Comparison of ENCODE assay signal across 35 mouse cellular contexts in the genomic region with DNA sequence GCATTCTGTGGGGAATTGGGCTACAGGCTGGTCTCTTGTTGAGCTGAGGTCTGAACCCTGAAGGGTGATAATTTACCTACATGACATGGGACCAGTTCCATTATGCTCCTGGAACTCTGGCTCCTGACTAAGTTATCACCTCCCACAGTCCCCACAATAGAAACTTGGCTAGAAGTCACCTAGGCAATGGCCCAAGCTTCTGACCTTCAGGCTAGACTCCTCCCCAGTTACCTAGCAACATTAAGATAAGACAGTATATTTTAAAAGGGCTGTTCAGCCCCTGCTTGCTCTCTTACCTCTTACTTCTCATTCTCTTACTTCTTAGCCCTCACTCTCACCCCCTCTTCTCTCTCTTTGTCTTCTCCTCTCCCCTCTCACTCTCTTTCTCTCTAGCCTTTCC. TPM values are rescaled to one million over a fixed set of nuclear protein-coding genes. Genes with fewer than 3 reads are reported as not detected.
DNase-seq lines count a peak whose midpoint lies in the region; ATAC-seq and TF ChIP-seq lines count a peak whose summit lies in the region.
"Had no signal": no experiment of that assay in that cellular context is flagged by ENCODE, and none has a peak within 500 bp of the region (broad histone marks: within the 10 kb centered on the region; RNA-seq: fewer than 3 reads in every experiment).

No protein-coding gene starts in this region.

- no peak overlapping the region for H3K27ac ChIP-seq in heart, embryonic 11.5 days (ENCODE audit: low read depth, low read length)
- H3K27ac ChIP-seq in liver, adult 2 months (replicated peaks; ENCODE audit: insufficient read depth, low read depth, low read length) = peak overlapping the region; percentile 76
- no peak overlapping the region for H3K27ac ChIP-seq in liver, embryonic 11.5 days (ENCODE audit: low read depth, low read length)
- no peak overlapping the region for H3K27ac ChIP-seq in hindbrain, embryonic 11.5 days (ENCODE audit: low read depth, low read length)
- H3K27ac ChIP-seq: embryonic facial prominence, embryonic 12.5 days; hindbrain, embryonic 12.5 days; lung, embryonic 15.5 days had no signal

- intact Hi-C loops in heart, postnatal 10 days (cut with DNase I) = no loop called here

- no peaks in the 10 kb centered on the region for H3K36me3 ChIP-seq in heart, embryonic 11.5 days (ENCODE audit: control insufficient read depth, insufficient read depth, low read length)
- H3K36me3 ChIP-seq in liver, adult 2 months (ENCODE audit: control insufficient read depth, insufficient read depth, low read length) = no peaks in the 10 kb centered on the region
- no peaks in the 10 kb centered on the region for H3K36me3 ChIP-seq in liver, embryonic 11.5 days (ENCODE audit: control insufficient read depth, insufficient read depth, low read length)
- H3K36me3 ChIP-seq in hindbrain, embryonic 11.5 days (ENCODE audit: control insufficient read depth, insufficient read depth, low read length) = no peaks in the 10 kb centered on the region
- H3K36me3 ChIP-seq: embryonic facial prominence, embryonic 12.5 days; hindbrain, embryonic 12.5 days; lung, embryonic 15.5 days had no signal

- TF ChIP-seq POLR2A in liver, adult 2 months (IDR thresholded peaks at IDR 0.05; ENCODE audit: extremely low read depth, insufficient read depth, low read length) = no peak

- peak; percentile 69 for DNase-seq in heart, adult 8-10 months (ENCODE audit: low spot score)
- DNase-seq in liver, adult 2 months (ENCODE audit: extremely low read depth, low read depth, low spot score) = peak; percentile 86
- no peak for DNase-seq in liver, embryonic 11.5 days (ENCODE audit: low spot score)
- DNase-seq in heart, postnatal 10 days = peak; percentile 64 to 67
- no peak for DNase-seq in hindbrain, embryonic 11.5 days (ENCODE audit: low spot score)
- DNase-seq in embryo, embryonic 10 days (ENCODE audit: low spot score) = no peak
- DNase-seq: adrenal gland, adult 8-10 months; B cell, adult 2 months; cerebellum, adult 8-10 months; cerebellum, postnatal 25 days; gastrocnemius, postnatal 36 days; liver; right cerebral cortex, postnatal 25 days; thymus, adult 18-20 months; thymus, postnatal 25 days had no signal

- H3K4me1 ChIP-seq in heart, embryonic 11.5 days (ENCODE audit: control insufficient read depth, insufficient read depth, low read length) = 0 out of 2 replicates have a peak, but pooled peaks cover 6% of the 10 kb centered on the region
- H3K4me1 ChIP-seq in liver, adult 2 months (ENCODE audit: control insufficient read depth, insufficient read depth, low read length) = peaks cover 13% of the 10 kb centered on the region
- no peaks in the 10 kb centered on the region for H3K4me1 ChIP-seq in liver, embryonic 11.5 days (replicated peaks; ENCODE audit: control insufficient read depth, insufficient read depth, low read length)
- no peaks in the 10 kb centered on the region for H3K4me1 ChIP-seq in hindbrain, embryonic 11.5 days (replicated peaks; ENCODE audit: control insufficient read depth, insufficient read depth, low read length)
- H3K4me1 ChIP-seq: embryonic facial prominence, embryonic 12.5 days had no signal

- no peaks in the 10 kb centered on the region for H3K9me3 ChIP-seq in heart, embryonic 11.5 days (replicated peaks; ENCODE audit: control insufficient read depth, low read length)
- no peaks in the 10 kb centered on the region for H3K9me3 ChIP-seq in liver, embryonic 11.5 days (ENCODE audit: control insufficient read depth, low read length)
- no peaks in the 10 kb centered on the region for H3K9me3 ChIP-seq in hindbrain, embryonic 11.5 days (ENCODE audit: control insufficient read depth, low read length)
- H3K9me3 ChIP-seq: embryonic facial prominence, embryonic 12.5 days; hindbrain, embryonic 12.5 days; lung, embryonic 15.5 days had no signal

- H3K4me2 ChIP-seq in heart, embryonic 11.5 days = no peak overlapping the region
- no peak overlapping the region for H3K4me2 ChIP-seq in liver, embryonic 11.5 days
- H3K4me2 ChIP-seq in hindbrain, embryonic 11.5 days (replicated peaks; ENCODE audit: low read depth, low read length) = no peak overlapping the region
- H3K4me2 ChIP-seq: embryonic facial prominence, embryonic 12.5 days; hindbrain, embryonic 12.5 days; lung, embryonic 15.5 days; midbrain, embryonic 11.5 days had no signal

- TF ChIP-seq CTCF in liver, adult 2 months (IDR thresholded peaks at IDR 0.05; ENCODE audit: low read depth, low read length) = no peak

- H3K79me2 ChIP-seq in liver, adult 2 months (ENCODE audit: control insufficient read depth, insufficient read depth, low read length) = no peaks in the 10 kb centered on the region

- H3K27me3 ChIP-seq in heart, embryonic 11.5 days (ENCODE audit: control insufficient read depth, insufficient read depth, low read length) = no peaks in the 10 kb centered on the region
- no peaks in the 10 kb centered on the region for H3K27me3 ChIP-seq in liver, adult 2 months (ENCODE audit: control insufficient read depth, insufficient read depth, low read length)
- no peaks in the 10 kb centered on the region for H3K27me3 ChIP-seq in liver, embryonic 11.5 days (replicated peaks; ENCODE audit: control insufficient read depth, insufficient read depth, low read length)
- H3K27me3 ChIP-seq in hindbrain, embryonic 11.5 days (ENCODE audit: control insufficient read depth, insufficient read depth, low read length) = no peaks in the 10 kb centered on the region
- H3K27me3 ChIP-seq: embryonic facial prominence, embryonic 12.5 days; hindbrain, embryonic 12.5 days; lung, embryonic 15.5 days had no signal

- no peak overlapping the region for H3K4me3 ChIP-seq in heart, embryonic 11.5 days (ENCODE audit: low read depth, low read length)
- no peak overlapping the region for H3K4me3 ChIP-seq in liver, adult 2 months (ENCODE audit: insufficient read depth, low read depth, low read length)
- H3K4me3 ChIP-seq in liver, embryonic 11.5 days (ENCODE audit: low read depth, low read length) = no peak overlapping the region
- H3K4me3 ChIP-seq in hindbrain, embryonic 11.5 days (ENCODE audit: low read depth, low read length) = no peak overlapping the region
- H3K4me3 ChIP-seq: embryonic facial prominence, embryonic 12.5 days; hindbrain, embryonic 12.5 days; lung, embryonic 15.5 days had no signal

- ATAC-seq in heart, embryonic 11.5 days (replicated peaks; ENCODE audit: insufficient number of reproducible peaks, low FRiP score, low TSS enrichment) = no peak
- no peak for ATAC-seq in liver, embryonic 11.5 days (replicated peaks; ENCODE audit: low FRiP score)
- ATAC-seq in hindbrain, embryonic 11.5 days (ENCODE audit: low FRiP score) = no peak
- ATAC-seq: activated CD4-positive, CD25-positive, alpha-beta regulatory T cell, adult 4 months; forebrain, embryonic 14.5 days; intestine, embryonic 16.5 days; midbrain, embryonic 16.5 days had no signal

- no peak overlapping the region for H3K9ac ChIP-seq in heart, embryonic 11.5 days (ENCODE audit: low read depth, low read length)
- no peak overlapping the region for H3K9ac ChIP-seq in liver, adult 2 months (ENCODE audit: low read depth, low read length)
- no peak overlapping the region for H3K9ac ChIP-seq in liver, embryonic 11.5 days (ENCODE audit: low read depth, low read length)
- no peak overlapping the region for H3K9ac ChIP-seq in hindbrain, embryonic 11.5 days (ENCODE audit: low read depth, low read length)
- H3K9ac ChIP-seq: embryonic facial prominence, embryonic 12.5 days; hindbrain, embryonic 12.5 days; lung, embryonic 15.5 days had no signal

RNA-seq across cellular contexts. Expression of a gene that starts 7.5 kb away (rescaled TPM):
- total RNA-seq in heart, adult 8-10 months (2022) = under 1 TPM in 1 of 4 experiments, not detected in 3; 0.66 TPM
- polyA plus RNA-seq in heart, embryonic 11.5 days (2014; fragmentation: Nextera tagmentation; extraction: Ambion mirVana) = not detected in 2 replicates
- not detected in 2 replicates for total RNA-seq in liver, adult 2 months (2014; rRNA removed)
- polyA plus RNA-seq in liver, adult 2 months (2012; rRNA removed) = 0.15 TPM in 1 of 2 replicates, not detected in the other
- polyA plus RNA-seq in liver, embryonic 11.5 days (2014; fragmentation: Nextera tagmentation; extraction: Ambion mirVana) = not detected in 2 replicates
- total RNA-seq in heart, postnatal 10 days (2021) = not detected
- 0.19 TPM in 1 of 2 replicates, not detected in the other for polyA plus RNA-seq in hindbrain, embryonic 11.5 days (2014; fragmentation: Nextera tagmentation; extraction: Ambion mirVana)
- total RNA-seq: gastrocnemius, postnatal 36 days; layer of hippocampus, adult 18-20 months; layer of hippocampus, postnatal 10 days; left cerebral cortex, adult 18-20 months; left cerebral cortex, postnatal 14 days; megakaryocyte, adult 5-6 weeks; neutrophil, adult 5-6 weeks had no signal
- polyA plus RNA-seq: activated CD4-positive, CD25-positive, alpha-beta regulatory T cell, adult 4 months; forebrain, embryonic 14.5 days; heart, embryonic 14.5 days; hindbrain, embryonic 12.5 days; intestine, embryonic 16.5 days; limb, embryonic 11.5 days; lung, embryonic 15.5 days; midbrain, embryonic 11.5 days; midbrain, embryonic 16.5 days; neural tube, embryonic 11.5 days had no signal

RNA-seq across cellular contexts. Expression of a gene that starts 7.5 kb away (rescaled TPM):
- total RNA-seq in heart, adult 8-10 months (2022) = 1 to 10 TPM in 2 of 4 experiments, under 1 TPM in 2; 0.79 to 2.2 (median 0.99) TPM
- not detected in 2 replicates for polyA plus RNA-seq in heart, embryonic 11.5 days (2014; fragmentation: Nextera tagmentation; extraction: Ambion mirVana)
- 0.13 TPM in 1 of 2 replicates, not detected in the other for total RNA-seq in liver, adult 2 months (2014; rRNA removed)
- 0.05 and 0.18 TPM in 2 replicates for polyA plus RNA-seq in liver, adult 2 months (2012; rRNA removed)
- not detected in 2 replicates for polyA plus RNA-seq in liver, embryonic 11.5 days (2014; fragmentation: Nextera tagmentation; extraction: Ambion mirVana)
- under 1 TPM; 0.45 to 0.53 TPM for total RNA-seq in heart, postnatal 10 days (2021)
- not detected in 2 replicates for polyA plus RNA-seq in hindbrain, embryonic 11.5 days (2014; fragmentation: Nextera tagmentation; extraction: Ambion mirVana)
- total RNA-seq: megakaryocyte, adult 5-6 weeks; neutrophil, adult 5-6 weeks had no signal
- polyA plus RNA-seq: activated CD4-positive, CD25-positive, alpha-beta regulatory T cell, adult 4 months; embryonic facial prominence, embryonic 12.5 days; forebrain, embryonic 14.5 days; heart, embryonic 14.5 days; hindbrain, embryonic 12.5 days; intestine, embryonic 16.5 days; limb, embryonic 11.5 days; liver, embryonic 16.5 days; lung, embryonic 15.5 days; midbrain, embryonic 11.5 days; midbrain, embryonic 16.5 days; stomach, embryonic 16.5 days had no signal

RNA-seq across cellular contexts. Expression of a gene that starts 10.8 kb away (rescaled TPM):
- under 1 TPM in 1 of 4 experiments, not detected in 3; 0.19 TPM for total RNA-seq in heart, adult 8-10 months (2022)
- polyA plus RNA-seq in heart, embryonic 11.5 days (2014; fragmentation: Nextera tagmentation; extraction: Ambion mirVana) = not detected in 2 replicates
- total RNA-seq in liver, adult 2 months (2014; rRNA removed) = not detected in 2 replicates
- polyA plus RNA-seq in liver, adult 2 months (2012; rRNA removed) = not detected in 2 replicates
- not detected in 2 replicates for polyA plus RNA-seq in liver, embryonic 11.5 days (2014; fragmentation: Nextera tagmentation; extraction: Ambion mirVana)
- not detected for total RNA-seq in heart, postnatal 10 days (2021)
- polyA plus RNA-seq in hindbrain, embryonic 11.5 days (2014; fragmentation: Nextera tagmentation; extraction: Ambion mirVana) = 0.08 and 0.19 TPM in 2 replicates
- total RNA-seq: layer of hippocampus, postnatal 10 days; megakaryocyte, adult 5-6 weeks; neutrophil, adult 5-6 weeks had no signal
- polyA plus RNA-seq: activated CD4-positive, CD25-positive, alpha-beta regulatory T cell, adult 4 months; forebrain, embryonic 14.5 days; heart, embryonic 14.5 days; intestine, embryonic 16.5 days; limb, embryonic 11.5 days; liver, embryonic 16.5 days; lung, embryonic 15.5 days; midbrain, embryonic 11.5 days; midbrain, embryonic 16.5 days; neural tube, embryonic 11.5 days; stomach, embryonic 16.5 days had no signal

RNA-seq across cellular contexts. Expression of a gene that starts 18.9 kb away (rescaled TPM):
- not detected for total RNA-seq in heart, adult 8-10 months (2022)
- not detected in 2 replicates for polyA plus RNA-seq in heart, embryonic 11.5 days (2014; fragmentation: Nextera tagmentation; extraction: Ambion mirVana)
- total RNA-seq in liver, adult 2 months (2014; rRNA removed) = not detected in 2 replicates
- not detected in 2 replicates for polyA plus RNA-seq in liver, adult 2 months (2012; rRNA removed)
- not detected in 2 replicates for polyA plus RNA-seq in liver, embryonic 11.5 days (2014; fragmentation: Nextera tagmentation; extraction: Ambion mirVana)
- total RNA-seq in heart, postnatal 10 days (2021) = not detected
- polyA plus RNA-seq in hindbrain, embryonic 11.5 days (2014; fragmentation: Nextera tagmentation; extraction: Ambion mirVana) = not detected in 2 replicates
- total RNA-seq: gastrocnemius, postnatal 36 days; layer of hippocampus, adult 18-20 months; layer of hippocampus, postnatal 10 days; left cerebral cortex, adult 18-20 months; left cerebral cortex, postnatal 14 days; megakaryocyte, adult 5-6 weeks; neutrophil, adult 5-6 weeks had no signal
- polyA plus RNA-seq: activated CD4-positive, CD25-positive, alpha-beta regulatory T cell, adult 4 months; embryonic facial prominence, embryonic 12.5 days; forebrain, embryonic 14.5 days; heart, embryonic 14.5 days; hindbrain, embryonic 12.5 days; intestine, embryonic 16.5 days; limb, embryonic 11.5 days; liver, embryonic 16.5 days; lung, embryonic 15.5 days; midbrain, embryonic 11.5 days; midbrain, embryonic 16.5 days; neural tube, embryonic 11.5 days; stomach, embryonic 16.5 days had no signal

RNA-seq across cellular contexts. Expression of a gene that starts 41.5 kb away (rescaled TPM):
- total RNA-seq in heart, adult 8-10 months (2022) = 10 to 100 TPM; 51.7 to 63.4 (median 54.3) TPM
- 2.5 and 2.7 TPM in 2 replicates for polyA plus RNA-seq in heart, embryonic 11.5 days (2014; fragmentation: Nextera tagmentation; extraction: Ambion mirVana)
- total RNA-seq in liver, adult 2 months (2014; rRNA removed) = 327 and 366 TPM in 2 replicates
- polyA plus RNA-seq in liver, adult 2 months (2012; rRNA removed) = 201 TPM in 2 replicates
- polyA plus RNA-seq in liver, embryonic 11.5 days (2014; fragmentation: Nextera tagmentation; extraction: Ambion mirVana) = 4.4 and 5.7 TPM in 2 replicates
- 10 to 100 TPM; 19.6 to 22.9 TPM for total RNA-seq in heart, postnatal 10 days (2021)
- 3.3 and 3.4 TPM in 2 replicates for polyA plus RNA-seq in hindbrain, embryonic 11.5 days (2014; fragmentation: Nextera tagmentation; extraction: Ambion mirVana)

Comparison
In these comparisons a context has a peak if more than half of its experiments do, and no peak if none do; other contexts are left out.
1. DNase-seq: peak in heart, adult 8-10 months (single experiment), liver, adult 2 months (single experiment) and heart, postnatal 10 days (2 of 2); none in liver, embryonic 11.5 days (single experiment), hindbrain, embryonic 11.5 days (single experiment) and embryo, embryonic 10 days (single experiment).